Mouse (Mus musculus): ENCODE data around the gene Sh3kbp1.

GRCm38 (mm10) chrX:159963925-159964324, 336.9 kb downstream of the Sh3kbp1 start:
- TF ChIP-seq CTCF (conservative IDR thresholded peaks at IDR 0.05; ENCODE audit: low read length) (no peak), NANOG (IDR thresholded peaks at IDR 0.05; ENCODE audit: borderline replicate concordance, low read length) (no peak)

Measured in E14TG2a.4 (cell line).